Mouse (Mus musculus): Measurements from ENCODE around the gene Kcnh4.

- no peak for TF ChIP-seq CTCF (IDR thresholded peaks at IDR 0.05; ENCODE audit: low read depth)
- TF ChIP-seq EP300 (IDR thresholded peaks at IDR 0.05; ENCODE audit: low read depth): no peak
Measured at GRCm38 (mm10) chr11:100724919-100725512, 34.7 kb downstream of the Kcnh4 start.
